Mouse (Mus musculus) hindbrain, embryonic 10.5 days (tissue): Measurements from ENCODE around the gene Lalba. TPM values are rescaled to one million over a fixed set of nuclear protein-coding genes. Genes with fewer than 3 reads are reported as not detected.
"Not testable (repeated sequence)": the region's sequence is repeated elsewhere in the genome, so short reads cannot be mapped to it uniquely, and the experiment has no call there.

Experiments
- DNase-seq: peaks from one replicate; pipeline ENCODE4 v3.0.0-alpha.2; 2017; ENCODE audit warnings: low spot score
- H3K27ac ChIP-seq: fragments of 300-500 bp; sonication (generic); 2 replicates; pipeline ENCODE4 v1.5.1; 2016; ENCODE audit warnings: mild to moderate bottlenecking, moderate library complexity
- H3K27me3 ChIP-seq: fragments of 300-500 bp; sonication (generic); 2 replicates; pipeline ENCODE4 v1.6.1; 2016; ENCODE audit warnings: mild to moderate bottlenecking; ENCODE audit not compliant: poor library complexity, insufficient read depth, severe bottlenecking
- H3K36me3 ChIP-seq: fragments of 300-500 bp; sonication (generic); 2 replicates; pipeline ENCODE4 v1.6.1; 2016; ENCODE audit warnings: mild to moderate bottlenecking, moderate library complexity
- H3K4me1 ChIP-seq: fragments of 300-500 bp; sonication (generic); replicated peaks from 2 replicates; pipeline ENCODE4 v1.6.1; 2016; ENCODE audit warnings: mild to moderate bottlenecking
- H3K4me3 ChIP-seq: fragments of 300-500 bp; sonication (generic); 2 replicates; pipeline ENCODE4 v1.5.1; 2016; ENCODE audit warnings: mild to moderate bottlenecking, moderate library complexity
- H3K9me3 ChIP-seq: fragments of 300-500 bp; sonication (generic); 2 replicates; pipeline ENCODE4 v1.6.1; 2016; ENCODE audit warnings: mild to moderate bottlenecking, moderate library complexity
- WGBS: fragments of 180-500 bp; shearing (Covaris S2); methylation state at CpG from one replicate; pipeline ENCODE4 v1.1.7; 2016; 5-methylcytosine and 5-hydroxymethylcytosine counted together
- polyA plus RNA-seq: library from polyadenylated mRNA; unstranded; fragments of >200 nt; fragmentation: Nextera tagmentation; extraction: Ambion mirVana; gene quantifications from 2 replicates; pipeline ENCODE4 v1.2.1, GENCODE M21; 2016

The Lalba gene
- polyA plus RNA-seq: 0.22 and 0.48 TPM in 2 replicates

GRCm38 (mm10) chr15:98482701-98483100 lies at the start of gene Lalba:
TSS of gene Lalba (minus strand) at chr15:98482721.
- DNase-seq: no peak
- 63% methylated on average over 3 of the region's 3 CpGs for WGBS
- H3K27me3 ChIP-seq: no peaks in the 10 kb centered on the region
- no peaks in the 10 kb centered on the region for H3K9me3 ChIP-seq
- H3K4me3 ChIP-seq: no peak within 1 kb of the TSS
- no peaks in the 10 kb centered on the region for H3K4me1 ChIP-seq
- H3K36me3 ChIP-seq: no peaks in the 10 kb centered on the region
- H3K27ac ChIP-seq: no peak within 1 kb of the TSS

- H3K4me1 ChIP-seq: peaks cover 13% of the 10 kb centered on the region
- peaks cover 56% of the 10 kb centered on the region for H3K36me3 ChIP-seq
- H3K27ac ChIP-seq: peak overlapping the region; percentile 100
- DNase-seq: no peak
- WGBS: 55% methylated on average over 5 of the region's 5 CpGs
- no peaks in the 10 kb centered on the region for H3K27me3 ChIP-seq
- peak overlapping the region; percentile 84 for H3K4me3 ChIP-seq
- H3K9me3 ChIP-seq: no peaks in the 10 kb centered on the region
Observed at GRCm38 (mm10) chr15:98532281-98532680, 49.8 kb upstream of the Lalba start.

- Histone ChIP-seq H3K27me3 (no peaks in the 10 kb centered on the region), H3K9me3 (no peaks in the 10 kb centered on the region), H3K4me3 (no peak overlapping the region), H3K4me1 (peaks cover 13% of the 10 kb centered on the region), H3K36me3 (peaks cover 94% of the 10 kb centered on the region), H3K27ac (no peak overlapping the region)
- DNase-seq: no peak
- WGBS: 90% methylated on average over 5 of the region's 5 CpGs
Observed at GRCm38 (mm10) chr15:98528066-98528563, 45.6 kb upstream of the Lalba start.

GRCm38 (mm10) chr15:98527056-98527771 lies 44.7 kb upstream of the Lalba start:
- Histone ChIP-seq H3K36me3 (peaks cover 100% of the 10 kb centered on the region), H3K4me3 (no peak overlapping the region), H3K27ac (no peak overlapping the region), H3K27me3 (no peaks in the 10 kb centered on the region), H3K9me3 (no peaks in the 10 kb centered on the region), H3K4me1 (peaks cover 5% of the 10 kb centered on the region)
- DNase-seq: no peak
- WGBS: 92% methylated on average over 5 of the region's 5 CpGs

- Histone ChIP-seq H3K27me3 (no peaks in the 10 kb centered on the region), H3K36me3 (peaks cover 100% of the 10 kb centered on the region), H3K4me3 (no peak overlapping the region), H3K9me3 (no peaks in the 10 kb centered on the region), H3K27ac (no peak overlapping the region), H3K4me1 (no peaks in the 10 kb centered on the region)
- DNase-seq: no peak
- 87% methylated on average over 5 of the region's 5 CpGs for WGBS
Observed at GRCm38 (mm10) chr15:98526057-98526456, 43.5 kb upstream of the Lalba start.

- no peaks in the 10 kb centered on the region for H3K9me3 ChIP-seq
- H3K27ac ChIP-seq: no peak overlapping the region
- H3K4me3 ChIP-seq: no peak overlapping the region
- H3K27me3 ChIP-seq: no peaks in the 10 kb centered on the region
- no peak for DNase-seq
- H3K36me3 ChIP-seq: peaks cover 92% of the 10 kb centered on the region
- WGBS: 94% methylated on average over 3 of the region's 3 CpGs
- H3K4me1 ChIP-seq: no peaks in the 10 kb centered on the region
Observed at GRCm38 (mm10) chr15:98521245-98521644, 38.7 kb upstream of the Lalba start.

GRCm38 (mm10) chr15:98517380-98518355 lies 35.1 kb upstream of the Lalba start:
- peaks cover 64% of the 10 kb centered on the region for H3K36me3 ChIP-seq
- WGBS: 76% methylated on average over 16 of the region's 16 CpGs
- no peaks in the 10 kb centered on the region for H3K27me3 ChIP-seq
- peak; percentile 50 for DNase-seq
- no peak overlapping the region for H3K27ac ChIP-seq
- no peak overlapping the region for H3K4me3 ChIP-seq
- H3K9me3 ChIP-seq: no peaks in the 10 kb centered on the region
- H3K4me1 ChIP-seq: peaks cover 11% of the 10 kb centered on the region

GRCm38 (mm10) chr15:98514845-98515244 lies 32.3 kb upstream of the Lalba start:
- Histone ChIP-seq H3K4me1 (peaks cover 24% of the 10 kb centered on the region), H3K36me3 (peaks cover 36% of the 10 kb centered on the region)
- 80% methylated on average over 2 of the region's 2 CpGs for WGBS
- H3K27me3 ChIP-seq, DNase-seq, H3K4me3 ChIP-seq, H3K9me3 ChIP-seq, H3K27ac ChIP-seq: not testable (repeated sequence)

GRCm38 (mm10) chr15:98514146-98514545 lies 31.6 kb upstream of the Lalba start:
- no peaks in the 10 kb centered on the region for H3K27me3 ChIP-seq
- peaks cover 30% of the 10 kb centered on the region for H3K36me3 ChIP-seq
- H3K4me1 ChIP-seq: peaks cover 24% of the 10 kb centered on the region
- no peak overlapping the region for H3K4me3 ChIP-seq
- WGBS: 84% methylated on average over 8 of the region's 8 CpGs
- no peaks in the 10 kb centered on the region for H3K9me3 ChIP-seq
- no peak overlapping the region for H3K27ac ChIP-seq
- DNase-seq: no peak

GRCm38 (mm10) chr15:98513676-98514075 lies 31.2 kb upstream of the Lalba start:
- not testable (repeated sequence) for DNase-seq
- 66% methylated on average over 3 of the region's 3 CpGs for WGBS

GRCm38 (mm10) chr15:98512799-98513321 lies 30.3 kb upstream of the Lalba start:
- no peak for DNase-seq
- WGBS: 52% methylated on average over 17 of the region's 17 CpGs
- H3K9me3 ChIP-seq: no peaks in the 10 kb centered on the region

More at GRCm38 (mm10) chr15:98513676-98514075, 31.2 kb upstream of the Lalba start:
- not testable (repeated sequence) for H3K27ac ChIP-seq, H3K4me3 ChIP-seq, H3K27me3 ChIP-seq, H3K9me3 ChIP-seq
- peaks cover 24% of the 10 kb centered on the region for H3K4me1 ChIP-seq
- H3K36me3 ChIP-seq: peaks cover 30% of the 10 kb centered on the region

GRCm38 (mm10) chr15:98512232-98512631 lies 29.7 kb upstream of the Lalba start:
- Histone ChIP-seq H3K27ac (no peak overlapping the region), H3K36me3 (peaks cover 15% of the 10 kb centered on the region), H3K27me3 (no peaks in the 10 kb centered on the region), H3K9me3 (no peaks in the 10 kb centered on the region), H3K4me1 (peaks cover 24% of the 10 kb centered on the region), H3K4me3 (no peak overlapping the region)
- no peak for DNase-seq
- WGBS: 63% methylated on average over 8 of the region's 8 CpGs

More at GRCm38 (mm10) chr15:98512799-98513321, 30.3 kb upstream of the Lalba start:
- H3K4me1 ChIP-seq: peaks cover 24% of the 10 kb centered on the region
- H3K36me3 ChIP-seq: peaks cover 22% of the 10 kb centered on the region
- no peaks in the 10 kb centered on the region for H3K27me3 ChIP-seq
- no peak overlapping the region for H3K4me3 ChIP-seq
- no peak overlapping the region for H3K27ac ChIP-seq
